Mouse (Mus musculus): ENCODE measurements around the gene Acot11. TPM values are rescaled to one million over a fixed set of nuclear protein-coding genes. Genes with fewer than 3 reads are reported as not detected.
"Not testable (repeated sequence)": the region's sequence is repeated elsewhere in the genome, so short reads cannot be mapped to it uniquely, and the experiment has no call there.

Acot11 gene
- polyA plus RNA-seq, 1 experiment from 2014 or later = 5.0 TPM

DNA sequence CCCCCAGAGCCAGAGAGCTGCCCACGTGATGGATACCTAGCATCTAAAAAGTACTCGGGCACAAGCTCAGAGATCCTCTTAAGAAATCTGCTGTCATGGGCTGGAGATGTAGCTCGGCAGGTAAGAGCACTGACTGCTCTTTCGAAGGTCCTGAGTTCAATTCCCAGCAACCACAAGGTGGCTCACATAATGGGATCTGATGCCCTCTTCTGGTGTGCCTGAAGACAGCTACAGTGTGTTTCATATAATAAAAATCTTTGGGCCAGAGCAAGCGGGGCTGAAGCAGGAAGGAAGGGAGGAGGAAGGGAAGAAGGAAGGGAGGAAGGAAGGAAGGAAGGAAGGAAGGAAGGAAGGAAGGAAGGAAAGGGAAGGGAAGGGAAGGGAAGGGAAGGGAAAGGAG lies 14.6 kb downstream of the Acot11 start:
- 77% methylated on average over 5 of the region's 5 CpGs for WGBS (ENCODE audit: insufficient replicate concordance)
- not testable (repeated sequence) for H3K36me3 ChIP-seq; H3K27me3 ChIP-seq; H3K4me2 ChIP-seq; H3K4me3 ChIP-seq (replicated peaks); DNase-seq; ATAC-seq (ENCODE audit: low read depth); H3K9me3 ChIP-seq (replicated peaks); H3K9ac ChIP-seq
- 0 out of 2 replicates have a peak overlapping the region, but pooled peaks have one; percentile 6 for H3K27ac ChIP-seq
- peaks cover 97% of the 10 kb centered on the region for H3K4me1 ChIP-seq (replicated peaks)

DNA sequence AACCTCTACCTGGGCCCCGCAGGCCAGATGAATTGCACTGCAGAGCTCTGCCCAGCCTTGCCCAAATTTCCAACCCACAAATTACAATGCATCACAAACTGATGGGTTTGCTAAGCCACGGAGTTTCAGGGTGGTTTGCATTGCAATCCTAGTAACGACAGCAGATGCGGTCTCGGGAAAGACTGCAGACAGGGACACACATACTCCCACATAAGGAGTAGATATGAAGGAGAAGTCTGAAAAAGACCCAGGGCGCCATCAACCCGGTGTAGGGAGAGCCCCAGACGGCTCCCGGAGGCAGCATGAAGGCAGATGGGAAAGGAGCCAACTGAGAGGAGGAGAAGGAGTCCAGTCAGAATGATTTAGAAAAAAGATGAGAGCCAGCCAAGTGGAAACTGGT lies 15.1 kb downstream of the Acot11 start:
- WGBS (ENCODE audit: insufficient replicate concordance) = 73% methylated on average over 9 of the region's 9 CpGs
- Histone ChIP-seq H3K9me3 (replicated peaks) (no peaks in the 10 kb centered on the region), H3K27ac (0 out of 2 replicates have a peak overlapping the region, but pooled peaks have one; percentile 6), H3K4me3 (replicated peaks) (no peak overlapping the region), H3K4me2 (no peak overlapping the region), H3K36me3 (no peaks in the 10 kb centered on the region), H3K4me1 (replicated peaks) (peaks cover 97% of the 10 kb centered on the region), H3K27me3 (no peaks in the 10 kb centered on the region), H3K9ac (no peak overlapping the region)
- no peak for ATAC-seq (ENCODE audit: low read depth)
- no peak for DNase-seq

DNA sequence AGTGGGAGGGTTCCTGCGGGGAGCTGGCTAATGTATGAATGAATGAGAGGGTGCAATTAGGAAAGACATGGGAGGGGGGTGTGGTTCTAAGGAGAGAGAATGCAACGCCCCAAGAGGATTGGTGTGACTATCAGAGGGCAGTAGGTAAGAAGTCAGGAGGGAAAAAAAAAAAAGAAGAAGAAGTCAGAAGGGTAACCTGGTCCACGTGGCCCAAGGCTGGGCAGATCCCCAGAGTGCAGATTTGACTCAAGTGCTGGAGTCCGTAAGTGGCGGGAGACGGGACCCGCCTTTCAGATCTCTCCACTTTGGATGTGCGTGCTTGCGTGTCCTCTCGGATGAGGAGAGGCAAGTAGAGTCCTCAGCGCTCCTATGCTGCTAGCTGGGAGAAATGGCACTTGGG lies 16.2 kb downstream of the Acot11 start:
- no peak overlapping the region for H3K9ac ChIP-seq
- no peak overlapping the region for H3K27ac ChIP-seq
- DNase-seq (no peak), ATAC-seq (ENCODE audit: low read depth) (no peak)
- no peaks in the 10 kb centered on the region for H3K9me3 ChIP-seq (replicated peaks)
- H3K27me3 ChIP-seq = no peaks in the 10 kb centered on the region
- no peaks in the 10 kb centered on the region for H3K36me3 ChIP-seq
- H3K4me2 ChIP-seq = no peak overlapping the region
- peaks cover 87% of the 10 kb centered on the region for H3K4me1 ChIP-seq (replicated peaks)
- no peak overlapping the region for H3K4me3 ChIP-seq (replicated peaks)
- WGBS (ENCODE audit: insufficient replicate concordance) = 70% methylated on average over 11 of the region's 11 CpGs

DNA sequence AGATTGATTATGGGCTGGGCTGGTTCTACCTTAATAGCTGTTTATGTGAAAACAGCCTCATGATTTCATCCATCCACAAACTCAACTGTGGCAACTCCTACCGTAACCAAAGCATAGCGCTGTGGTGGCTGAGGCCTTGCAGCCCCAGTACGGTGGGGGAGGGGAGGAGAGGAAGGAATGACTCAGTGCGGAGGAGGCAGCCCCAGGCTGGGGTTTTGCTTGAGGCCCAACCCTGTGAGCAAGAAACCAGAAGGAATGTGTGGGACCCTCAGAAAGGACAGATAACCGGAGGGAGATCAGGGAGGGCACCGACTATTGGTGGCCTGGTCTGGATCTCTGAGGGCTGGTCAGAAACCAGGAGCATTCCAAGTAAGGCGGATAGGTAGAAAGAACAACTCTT lies 17.0 kb downstream of the Acot11 start:
- Histone ChIP-seq H3K27me3 (no peaks in the 10 kb centered on the region), H3K27ac (0 out of 2 replicates have a peak overlapping the region, but pooled peaks have one; percentile 29), H3K4me2 (no peak overlapping the region), H3K9ac (no peak overlapping the region), H3K4me1 (replicated peaks) (peaks cover 79% of the 10 kb centered on the region), H3K36me3 (no peaks in the 10 kb centered on the region), H3K9me3 (replicated peaks) (no peaks in the 10 kb centered on the region), H3K4me3 (replicated peaks) (no peak overlapping the region)
- no peak for ATAC-seq (ENCODE audit: low read depth)
- peak; percentile 47 for DNase-seq
- WGBS (ENCODE audit: insufficient replicate concordance) = 25% methylated on average over 7 of the region's 7 CpGs

DNA sequence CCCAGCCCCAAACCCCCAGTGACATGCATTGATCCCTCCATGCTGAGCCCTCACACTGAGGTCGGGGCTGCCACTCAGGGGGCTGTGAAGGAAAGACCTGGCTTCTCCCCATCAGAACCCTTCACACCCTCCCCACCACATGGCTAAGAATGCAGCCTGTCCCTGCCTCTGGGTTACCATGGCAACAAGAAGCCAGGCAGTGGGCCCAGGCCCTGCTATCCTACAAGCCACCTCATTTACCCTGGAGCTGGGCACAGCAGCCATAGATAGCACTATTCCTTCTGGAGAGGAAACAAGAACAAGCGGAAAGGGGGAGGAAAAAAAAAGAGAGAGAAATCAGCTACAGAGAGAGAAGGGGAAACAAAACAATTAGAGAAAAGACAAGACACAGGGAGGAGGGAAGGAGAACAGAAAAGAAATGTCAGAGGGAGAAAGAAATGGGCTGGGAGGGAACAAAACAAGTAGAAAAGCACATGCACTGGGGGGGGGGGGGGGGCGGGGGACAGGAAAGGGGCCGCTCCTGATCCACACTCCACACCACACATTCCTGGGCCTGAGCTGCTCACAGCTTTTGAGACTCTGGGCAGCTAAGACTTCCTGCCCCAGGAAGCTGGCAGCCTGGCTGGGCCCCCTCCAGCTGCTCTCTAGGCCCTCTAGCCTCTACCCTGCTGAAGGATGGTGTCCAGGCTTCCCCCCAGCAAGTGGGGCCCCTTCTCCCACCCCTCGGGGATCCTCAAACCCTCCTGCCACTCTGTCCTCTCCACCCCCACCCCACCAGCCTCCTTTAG lies 18.9 kb downstream of the Acot11 start:
- 24% methylated on average over 5 of the region's 5 CpGs for WGBS (ENCODE audit: insufficient replicate concordance)
- Histone ChIP-seq H3K27ac (peak overlapping the region; percentile 48), H3K9me3 (replicated peaks) (no peaks in the 10 kb centered on the region), H3K36me3 (no peaks in the 10 kb centered on the region), H3K9ac (no peak overlapping the region), H3K4me1 (replicated peaks) (peaks cover 60% of the 10 kb centered on the region), H3K4me3 (replicated peaks) (no peak overlapping the region), H3K27me3 (no peaks in the 10 kb centered on the region), H3K4me2 (no peak overlapping the region)
- DNase-seq (no peak), ATAC-seq (ENCODE audit: low read depth) (peak; percentile 48)

DNA sequence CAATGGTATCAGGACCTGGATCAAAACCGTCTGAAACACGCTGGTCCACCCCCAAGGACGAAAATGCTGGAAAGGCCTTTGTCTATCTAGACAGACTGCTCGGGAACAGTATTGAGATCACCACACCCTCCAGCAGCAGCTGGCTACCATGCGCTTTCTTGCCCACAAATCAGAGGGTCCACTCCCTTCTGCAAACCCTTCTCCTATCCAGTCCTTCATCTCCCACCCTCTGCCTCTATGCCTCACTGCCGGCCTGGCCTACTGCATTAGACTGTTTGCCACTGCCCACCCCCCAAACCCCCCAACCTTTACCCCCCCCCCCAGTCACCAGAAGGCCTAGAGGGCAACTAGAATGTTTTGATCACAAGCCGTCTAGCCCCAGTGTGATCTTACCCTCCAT lies 19.5 kb downstream of the Acot11 start:
- Histone ChIP-seq H3K36me3 (no peaks in the 10 kb centered on the region), H3K4me1 (replicated peaks) (peaks cover 62% of the 10 kb centered on the region), H3K27me3 (no peaks in the 10 kb centered on the region), H3K4me3 (replicated peaks) (no peak overlapping the region), H3K9ac (no peak overlapping the region), H3K9me3 (replicated peaks) (no peaks in the 10 kb centered on the region), H3K4me2 (no peak overlapping the region), H3K27ac (peak overlapping the region; percentile 48)
- 54% methylated on average over 7 of the region's 7 CpGs for WGBS (ENCODE audit: insufficient replicate concordance)
- ATAC-seq (ENCODE audit: low read depth) (no peak), DNase-seq (no peak)

DNA sequence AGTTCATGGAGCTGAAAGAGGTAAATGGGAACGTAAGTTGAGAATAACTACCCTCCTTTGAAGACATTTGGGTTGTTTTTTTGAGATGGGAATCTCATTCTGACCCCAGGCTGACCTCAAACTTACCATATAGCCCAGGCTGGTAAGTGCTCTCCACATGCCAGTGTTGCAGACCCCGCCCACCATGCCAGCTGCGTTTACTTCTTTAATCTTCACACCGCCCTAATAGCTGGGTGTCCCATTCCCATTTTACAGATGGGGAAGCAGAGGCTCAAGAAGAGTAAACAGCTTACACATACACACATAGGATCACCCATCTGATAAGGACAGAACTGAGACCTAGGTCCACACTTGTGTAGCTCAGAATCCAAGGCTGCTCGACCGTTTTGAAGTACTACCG lies 20.0 kb downstream of the Acot11 start:
- ATAC-seq (ENCODE audit: low read depth) = no peak
- Histone ChIP-seq H3K36me3 (no peaks in the 10 kb centered on the region), H3K4me2 (no peak overlapping the region), H3K9ac (no peak overlapping the region), H3K4me1 (replicated peaks) (peaks cover 60% of the 10 kb centered on the region), H3K4me3 (replicated peaks) (no peak overlapping the region), H3K27me3 (no peaks in the 10 kb centered on the region), H3K9me3 (replicated peaks) (no peaks in the 10 kb centered on the region), H3K27ac (no peak overlapping the region)
- 74% methylated on average over 7 of the region's 7 CpGs for WGBS (ENCODE audit: insufficient replicate concordance)
- no peak for DNase-seq

DNA sequence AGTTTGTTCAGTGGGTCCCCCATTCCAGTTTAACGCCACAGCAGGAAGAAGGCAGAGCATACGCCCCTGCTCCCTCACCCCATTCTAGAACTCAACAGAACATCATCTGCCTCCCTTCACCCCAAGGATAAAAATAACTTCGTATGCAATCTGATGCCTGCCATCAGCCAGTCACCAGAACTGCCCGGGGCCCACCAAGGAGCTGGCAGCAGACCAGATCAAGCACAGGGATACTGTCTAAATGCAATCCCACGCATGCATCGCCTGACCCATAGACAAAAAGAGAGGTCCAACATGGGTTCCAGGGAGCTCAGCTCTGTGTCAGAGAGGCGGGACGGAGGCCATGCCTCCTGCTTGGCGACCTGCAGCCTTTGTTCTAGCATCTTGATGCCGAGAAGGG lies 21.7 kb downstream of the Acot11 start:
- H3K4me1 ChIP-seq (replicated peaks) = peaks cover 56% of the 10 kb centered on the region
- no peak overlapping the region for H3K27ac ChIP-seq
- no peak overlapping the region for H3K4me2 ChIP-seq
- 75% methylated on average over 10 of the region's 10 CpGs for WGBS (ENCODE audit: insufficient replicate concordance)
- ATAC-seq (ENCODE audit: low read depth) (no peak), DNase-seq (no peak)
- H3K9me3 ChIP-seq (replicated peaks) = no peaks in the 10 kb centered on the region
- no peak overlapping the region for H3K4me3 ChIP-seq (replicated peaks)
- no peaks in the 10 kb centered on the region for H3K27me3 ChIP-seq
- no peak overlapping the region for H3K9ac ChIP-seq
- no peaks in the 10 kb centered on the region for H3K36me3 ChIP-seq

DNA sequence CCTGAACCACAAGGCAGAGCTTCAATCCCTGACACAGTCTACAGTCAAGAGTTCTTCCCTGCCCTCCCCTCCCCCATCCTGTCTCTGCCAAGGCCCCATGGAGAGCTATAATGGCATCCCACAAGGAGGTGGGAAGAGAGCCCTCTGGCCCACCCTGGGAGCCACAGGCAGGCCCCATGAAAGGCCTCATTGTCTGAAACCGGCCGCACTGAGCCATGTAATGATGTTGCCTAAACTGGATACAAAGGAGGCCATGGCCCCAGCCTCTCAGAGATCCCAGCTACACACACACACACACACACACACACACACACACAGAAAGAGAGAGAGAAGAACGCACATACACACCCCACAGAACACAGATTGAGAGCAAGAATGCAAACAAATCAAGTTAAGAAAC lies 24.8 kb downstream of the Acot11 start:
- no peaks in the 10 kb centered on the region for H3K36me3 ChIP-seq
- DNase-seq (no peak), ATAC-seq (ENCODE audit: low read depth) (no peak)
- H3K4me1 ChIP-seq (replicated peaks) = peaks cover 27% of the 10 kb centered on the region
- no peak overlapping the region for H3K4me3 ChIP-seq (replicated peaks)
- H3K9ac ChIP-seq = no peak overlapping the region
- H3K4me2 ChIP-seq = no peak overlapping the region
- WGBS (ENCODE audit: insufficient replicate concordance) = 71% methylated on average over 3 of the region's 3 CpGs
- no peak overlapping the region for H3K27ac ChIP-seq
- no peaks in the 10 kb centered on the region for H3K9me3 ChIP-seq (replicated peaks)
- H3K27me3 ChIP-seq = no peaks in the 10 kb centered on the region

DNA sequence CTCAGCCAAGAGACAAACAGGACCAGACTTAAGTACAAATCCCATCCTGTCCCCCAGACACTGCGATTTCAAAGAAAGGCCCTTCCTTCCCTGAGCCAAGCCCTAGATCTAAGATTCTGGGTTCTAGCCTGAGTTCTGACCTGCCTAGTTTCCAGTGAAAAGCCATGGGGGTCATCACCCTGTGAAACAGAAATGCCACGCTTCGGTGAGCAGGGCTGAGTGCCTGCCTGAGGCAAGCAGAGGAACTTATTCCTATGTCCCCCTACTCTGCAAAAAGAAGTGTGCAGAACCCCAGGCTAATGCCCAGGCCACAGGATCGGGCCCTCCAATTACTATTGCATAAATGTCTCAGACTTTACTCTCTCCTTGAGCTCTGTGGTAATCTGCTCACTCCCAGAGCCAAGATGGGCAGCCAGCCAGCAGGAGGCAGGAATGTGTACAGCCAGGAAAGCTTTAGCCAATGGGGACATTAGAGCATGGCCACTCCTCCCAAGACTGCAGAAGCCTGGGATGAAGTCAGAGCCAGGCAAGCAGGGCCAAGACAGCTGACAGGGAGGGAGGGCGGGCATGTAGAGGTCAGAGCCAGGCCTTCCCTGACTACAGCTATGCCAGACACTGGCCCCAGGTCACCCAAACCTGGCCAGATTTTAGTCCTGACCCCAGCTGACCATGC lies 26.5 kb downstream of the Acot11 start:
- DNase-seq = no peak
- Histone ChIP-seq H3K4me3 (replicated peaks) (no peak overlapping the region), H3K9me3 (replicated peaks) (no peaks in the 10 kb centered on the region), H3K27me3 (no peaks in the 10 kb centered on the region), H3K36me3 (no peaks in the 10 kb centered on the region), H3K4me2 (no peak overlapping the region), H3K27ac (no peak overlapping the region), H3K4me1 (replicated peaks) (peaks cover 23% of the 10 kb centered on the region), H3K9ac (no peak overlapping the region)
- peak; percentile 53 for ATAC-seq (ENCODE audit: low read depth)
- WGBS (ENCODE audit: insufficient replicate concordance) = 68% methylated on average over 5 of the region's 5 CpGs

DNA sequence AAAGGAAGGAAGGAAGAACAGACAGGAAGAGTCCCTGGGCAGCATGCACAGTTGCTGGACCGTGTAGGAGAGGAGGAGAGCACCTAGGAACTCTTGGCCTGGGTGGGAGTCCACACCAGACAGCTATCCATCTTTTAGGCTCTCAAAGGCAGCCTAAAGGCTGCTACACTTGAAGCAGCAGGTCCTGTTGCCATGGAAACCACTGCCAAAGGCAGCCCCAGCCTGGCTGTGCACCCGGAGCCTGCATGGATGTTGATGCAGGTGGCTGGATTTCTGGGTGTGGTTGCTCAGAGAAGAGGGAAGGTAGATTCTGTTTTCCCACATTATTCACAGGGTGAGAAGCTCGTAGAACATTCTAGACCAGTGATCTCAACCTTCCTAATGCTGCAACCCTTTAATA lies 27.8 kb downstream of the Acot11 start:
- WGBS (ENCODE audit: insufficient replicate concordance) = 44% methylated on average over 3 of the region's 3 CpGs
- peaks cover 23% of the 10 kb centered on the region for H3K4me1 ChIP-seq (replicated peaks)
- no peaks in the 10 kb centered on the region for H3K9me3 ChIP-seq (replicated peaks)
- no peaks in the 10 kb centered on the region for H3K36me3 ChIP-seq
- no peak overlapping the region for H3K27ac ChIP-seq
- H3K9ac ChIP-seq = no peak overlapping the region
- no peak for ATAC-seq (ENCODE audit: low read depth)
- no peaks in the 10 kb centered on the region for H3K27me3 ChIP-seq
- H3K4me3 ChIP-seq (replicated peaks) = no peak overlapping the region
- H3K4me2 ChIP-seq = no peak overlapping the region
- DNase-seq = no peak

DNA sequence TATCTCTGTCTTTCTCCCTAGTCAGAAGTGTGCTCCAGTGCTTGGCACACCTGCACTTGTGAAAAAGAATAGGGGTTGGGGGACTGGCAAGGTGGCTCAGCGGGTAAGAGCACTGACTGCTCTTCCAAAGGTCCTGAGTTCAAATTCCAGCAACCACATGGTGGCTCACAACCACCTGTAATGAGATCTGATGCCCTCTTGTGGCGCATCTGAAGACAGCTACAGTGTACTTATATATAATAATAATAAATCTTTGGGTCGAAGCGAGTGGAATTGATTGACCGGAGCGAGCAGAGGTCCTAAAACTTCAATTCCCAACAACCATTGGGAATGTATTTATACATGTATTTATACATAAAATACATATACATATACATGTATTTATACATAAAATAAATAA lies 29.0 kb downstream of the Acot11 start:
- ATAC-seq (ENCODE audit: low read depth); H3K27ac ChIP-seq; H3K9me3 ChIP-seq (replicated peaks); H3K9ac ChIP-seq; H3K4me3 ChIP-seq (replicated peaks); H3K27me3 ChIP-seq; H3K4me2 ChIP-seq; H3K36me3 ChIP-seq; DNase-seq: not testable (repeated sequence)
- H3K4me1 ChIP-seq (replicated peaks) = peaks cover 22% of the 10 kb centered on the region
- WGBS (ENCODE audit: insufficient replicate concordance) = 82% methylated on average over 6 of the region's 6 CpGs
